Mouse (Mus musculus) left cerebral cortex, adult 18-20 months (tissue): Measurements from ENCODE around the gene 5031410I06Rik. TPM values are rescaled to one million over a fixed set of nuclear protein-coding genes. Genes with fewer than 3 reads are reported as not detected.
"Not testable (repeated sequence)": the region's sequence is repeated elsewhere in the genome, so short reads cannot be mapped to it uniquely, and the experiment has no call there.

Experiments
- DNase-seq, 2 experiments: peaks; one replicate each; pipeline ENCODE4 v3.0.0; 2021 to 2022; ENCODE audit warnings: low spot score in 2 of 2, mixed read lengths in 1 of 2
- long read RNA-seq, 2 experiments: library from polyadenylated mRNA; stranded (forward); transcript quantifications; one replicate each; pipeline ENCODE4 v2.0.0; 2021
- total RNA-seq, 2 experiments: library from RNA; stranded (reverse); gene quantifications; 2 replicates each; pipeline ENCODE4 v1.2.3; 2021

5031410I06Rik gene
- not detected for total RNA-seq
- long read RNA-seq, experiment 1, result 0 reads
- long read RNA-seq, experiment 2, result 0 reads

DNA sequence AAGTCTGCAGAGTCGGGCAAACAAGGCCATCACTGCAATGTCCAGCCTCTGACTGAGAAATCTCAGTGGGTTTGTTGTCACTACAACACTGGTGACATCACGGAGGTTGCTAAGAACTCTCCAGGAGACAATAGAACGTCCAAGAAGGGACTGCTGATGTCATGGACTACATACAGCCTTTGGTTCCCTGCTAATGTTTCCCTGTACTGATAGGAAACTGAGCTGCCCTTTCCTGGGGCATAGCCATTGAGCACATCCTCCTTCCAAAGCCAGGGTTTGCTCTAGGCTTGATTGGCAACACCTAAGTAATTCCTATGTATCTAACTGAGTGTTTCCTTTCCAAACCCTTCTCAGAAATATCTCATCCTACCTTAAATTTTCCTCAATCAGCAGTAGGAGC is at the start of gene 5031410I06Rik:
Gene 5031410I06Rik, minus strand, starts transcription at position 101 of the 400 bp plus-strand sequence.
- not testable (repeated sequence) for DNase-seq

DNA sequence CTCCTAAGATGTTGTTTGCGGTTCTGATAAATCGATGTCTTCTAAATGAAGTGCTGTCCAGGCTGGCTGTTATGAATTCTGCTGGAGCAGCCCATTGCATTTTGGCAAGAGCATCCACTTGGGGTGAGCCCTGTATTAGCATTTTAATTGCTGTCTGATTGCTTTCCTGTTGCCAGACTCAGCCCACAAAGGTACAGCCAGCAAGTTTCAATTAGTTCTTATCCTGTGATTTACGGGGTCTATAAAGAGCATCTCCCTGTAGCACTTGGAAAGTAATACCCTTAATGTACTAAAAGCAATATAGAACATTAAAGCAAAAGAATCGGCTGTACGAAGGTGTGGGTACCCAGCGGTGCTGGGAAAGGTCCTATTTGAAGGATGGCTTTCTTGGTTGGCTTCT is 37.7 kb upstream of the 5031410I06Rik start:
- DNase-seq, result no peak

DNA sequence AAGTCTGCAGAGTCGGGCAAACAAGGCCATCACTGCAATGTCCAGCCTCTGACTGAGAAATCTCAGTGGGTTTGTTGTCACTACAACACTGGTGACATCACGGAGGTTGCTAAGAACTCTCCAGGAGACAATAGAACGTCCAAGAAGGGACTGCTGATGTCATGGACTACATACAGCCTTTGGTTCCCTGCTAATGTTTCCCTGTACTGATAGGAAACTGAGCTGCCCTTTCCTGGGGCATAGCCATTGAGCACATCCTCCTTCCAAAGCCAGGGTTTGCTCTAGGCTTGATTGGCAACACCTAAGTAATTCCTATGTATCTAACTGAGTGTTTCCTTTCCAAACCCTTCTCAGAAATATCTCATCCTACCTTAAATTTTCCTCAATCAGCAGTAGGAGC is 16.2 kb upstream of the 5031410I06Rik start, which contains the start of gene Gm10220:
Gene Gm10220, minus strand, starts transcription at position 101 of the 400 bp plus-strand sequence.
- DNase-seq, result not testable (repeated sequence)

DNA sequence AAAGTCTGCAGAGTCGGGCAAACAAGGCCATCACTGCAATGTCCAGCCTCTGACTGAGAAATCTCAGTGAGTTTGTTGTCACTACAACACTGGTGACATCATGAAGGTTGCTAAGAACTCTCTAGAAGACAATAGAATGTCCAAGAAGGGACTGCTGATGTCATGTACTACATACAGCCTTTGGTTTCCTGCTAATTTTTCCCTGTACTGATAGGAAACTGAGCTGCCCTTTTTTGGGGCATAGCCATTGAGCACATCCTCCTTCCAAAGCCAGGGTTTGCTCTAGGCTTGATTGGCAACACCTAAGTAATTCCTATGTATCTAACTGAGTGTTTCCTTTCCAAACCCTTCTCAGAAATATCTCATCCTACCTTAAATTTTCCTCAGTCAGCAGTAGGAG is 16.0 kb downstream of the 5031410I06Rik start, which contains the start of gene Gm10471:
Gene Gm10471, minus strand, starts transcription at position 101 of the 400 bp plus-strand sequence.
- DNase-seq, result not testable (repeated sequence)

DNA sequence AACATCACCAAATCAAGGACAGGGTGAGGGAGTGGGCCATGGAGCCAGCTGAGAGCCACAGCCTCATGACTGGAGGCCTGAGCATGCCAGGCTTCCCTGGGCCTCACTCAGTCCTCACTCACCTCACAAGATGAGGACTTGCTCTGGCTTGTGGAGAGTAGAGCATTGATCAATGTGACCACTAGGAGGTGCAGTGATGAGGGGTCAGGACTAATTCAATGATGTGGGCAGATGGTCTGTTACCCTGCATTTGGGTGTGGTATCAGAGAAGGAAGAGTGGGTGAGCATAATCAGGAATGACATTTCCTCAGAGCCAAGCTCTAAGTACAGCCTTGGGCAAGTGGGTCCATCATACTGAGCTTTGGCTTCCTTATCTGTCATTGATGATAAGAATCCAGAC is 26.1 kb downstream of the 5031410I06Rik start:
- not testable (repeated sequence) for DNase-seq

DNA sequence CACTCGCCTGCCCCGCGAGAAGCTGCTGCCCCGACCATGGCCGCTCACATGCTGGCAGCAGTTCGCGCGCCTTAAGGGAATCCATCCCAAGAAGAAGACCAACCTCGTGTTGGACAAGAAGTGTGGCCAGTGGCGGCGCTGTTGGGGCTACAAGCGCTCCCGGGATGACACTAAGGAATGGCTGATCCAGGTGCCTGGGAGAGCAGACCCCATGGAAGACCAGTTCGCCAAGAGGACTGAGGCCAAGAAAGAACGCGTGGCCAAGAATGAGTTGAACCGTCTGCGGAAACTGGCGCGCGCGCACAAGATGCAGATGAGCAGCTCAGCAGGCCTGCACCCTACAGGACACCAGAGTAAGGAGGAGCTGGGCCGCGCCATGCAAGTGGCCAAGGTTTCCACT is 34.4 kb downstream of the 5031410I06Rik start:
- DNase-seq, result no peak

DNA sequence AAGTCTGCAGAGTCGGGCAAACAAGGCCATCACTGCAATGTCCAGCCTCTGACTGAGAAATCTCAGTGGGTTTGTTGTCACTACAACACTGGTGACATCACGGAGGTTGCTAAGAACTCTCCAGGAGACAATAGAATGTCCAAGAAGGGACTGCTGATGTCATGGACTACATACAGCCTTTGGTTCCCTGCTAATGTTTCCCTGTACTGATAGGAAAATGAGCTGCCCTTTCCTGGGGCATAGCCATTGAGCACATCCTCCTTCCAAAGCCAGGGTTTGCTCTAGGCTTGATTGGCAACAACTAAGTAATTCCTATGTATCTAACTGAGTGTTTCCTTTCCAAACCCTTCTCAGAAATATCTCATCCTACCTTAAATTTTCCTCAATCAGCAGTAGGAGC is 46.7 kb downstream of the 5031410I06Rik start, which contains the start of gene Gm7347:
Gene Gm7347, minus strand, starts transcription at position 101 of the 400 bp plus-strand sequence.
- not testable (repeated sequence) for DNase-seq

Other genes starting within 250 kb of the 5031410I06Rik start
- not detected for gene Gm21663, start 163.0 kb downstream of the 5031410I06Rik start, total RNA-seq
- gene Gm21671, start 150.9 kb downstream of the 5031410I06Rik start, total RNA-seq, result not detected
- gene Gm21680, start 132.7 kb downstream of the 5031410I06Rik start, total RNA-seq, result not detected
- gene Gm21698, start 116.7 kb downstream of the 5031410I06Rik start, total RNA-seq, result not detected
- not detected for gene Gm1979, start 100.6 kb downstream of the 5031410I06Rik start, total RNA-seq
- not detected for gene Gm5862, start 82.4 kb downstream of the 5031410I06Rik start, total RNA-seq
- gene Speer4a, start 65.8 kb downstream of the 5031410I06Rik start, total RNA-seq, result not detected
- not detected for gene Gm7347, start 46.8 kb downstream of the 5031410I06Rik start, total RNA-seq
- not detected for gene Gm10471, start 16.1 kb downstream of the 5031410I06Rik start, total RNA-seq
- gene Gm10220, start 16.1 kb upstream of the 5031410I06Rik start, total RNA-seq, result not detected
- not detected for gene Gm7361, start 152.3 kb upstream of the 5031410I06Rik start, total RNA-seq